Comparison of ENCODE assay signal across 19 mouse cellular contexts in genomic region chr4:95900815-95901214, GRCm38 (mm10).
DNase-seq lines count a peak whose midpoint lies in the region; ATAC-seq and TF ChIP-seq lines count a peak whose summit lies in the region.
"Had no signal": no experiment of that assay in that cellular context is flagged by ENCODE, and none has a peak within 500 bp of the region (broad histone marks: within the 10 kb centered on the region; RNA-seq: fewer than 3 reads in every experiment).

No protein-coding gene starts in this region.

- no peak for ATAC-seq in intestine, embryonic 14.5 days (replicated peaks; ENCODE audit: low FRiP score, low TSS enrichment, low read depth)
- no peak for ATAC-seq in intestine, postnatal 0 days
- ATAC-seq in embryonic facial prominence, embryonic 15.5 days (ENCODE audit: insufficient number of reproducible peaks, low FRiP score, low TSS enrichment, low read depth): no peak
- ATAC-seq in limb, embryonic 15.5 days (ENCODE audit: insufficient number of reproducible peaks, low FRiP score, low TSS enrichment, low read depth): no peak; the same call in 1 of the 2 replicates
- ATAC-seq: forebrain, embryonic 16.5 days; liver, postnatal 0 days had no signal

- no peak overlapping the region for H3K4me2 ChIP-seq in intestine, embryonic 14.5 days (ENCODE audit: low read length)
- no peak overlapping the region for H3K4me2 ChIP-seq in intestine, postnatal 0 days (replicated peaks; ENCODE audit: low read depth)
- no peak overlapping the region for H3K4me2 ChIP-seq in embryonic facial prominence, embryonic 15.5 days (replicated peaks)
- no peak overlapping the region for H3K4me2 ChIP-seq in limb, embryonic 15.5 days
- H3K4me2 ChIP-seq: midbrain, embryonic 12.5 days had no signal

- H3K27me3 ChIP-seq in intestine, embryonic 14.5 days (replicated peaks; ENCODE audit: control insufficient read depth, insufficient read depth, low read length): no peaks in the 10 kb centered on the region
- no peaks in the 10 kb centered on the region for H3K27me3 ChIP-seq in intestine, postnatal 0 days (replicated peaks; ENCODE audit: control insufficient read depth, insufficient read depth, low read length)
- H3K27me3 ChIP-seq in embryonic facial prominence, embryonic 15.5 days: no peaks in the 10 kb centered on the region
- H3K27me3 ChIP-seq in limb, embryonic 15.5 days: no peaks in the 10 kb centered on the region
- H3K27me3 ChIP-seq: midbrain, embryonic 12.5 days had no signal

- no peak overlapping the region for H3K4me3 ChIP-seq in intestine, embryonic 14.5 days (ENCODE audit: low read depth, low read length)
- H3K4me3 ChIP-seq in intestine, postnatal 0 days (ENCODE audit: low read depth, low read length): no peak overlapping the region
- no peak overlapping the region for H3K4me3 ChIP-seq in embryonic facial prominence, embryonic 15.5 days (replicated peaks)
- H3K4me3 ChIP-seq in limb, embryonic 15.5 days: no peak overlapping the region
- H3K4me3 ChIP-seq: midbrain, embryonic 12.5 days had no signal

- 30% methylated on average over 1 of the region's 1 CpGs for WGBS in intestine, embryonic 14.5 days
- WGBS in intestine, postnatal 0 days: 30% methylated on average over 1 of the region's 1 CpGs
- 15% methylated on average over 1 of the region's 1 CpGs for WGBS in embryonic facial prominence, embryonic 15.5 days
- WGBS in limb, embryonic 15.5 days: 13% methylated on average over 1 of the region's 1 CpGs

- no peaks in the 10 kb centered on the region for H3K9me3 ChIP-seq in intestine, embryonic 14.5 days (ENCODE audit: control insufficient read depth, low read length)
- H3K9me3 ChIP-seq in intestine, postnatal 0 days (ENCODE audit: control insufficient read depth): no peaks in the 10 kb centered on the region
- H3K9me3 ChIP-seq in embryonic facial prominence, embryonic 15.5 days (replicated peaks): no peaks in the 10 kb centered on the region
- no peaks in the 10 kb centered on the region for H3K9me3 ChIP-seq in limb, embryonic 15.5 days
- H3K9me3 ChIP-seq: midbrain, embryonic 12.5 days had no signal

- no peak for DNase-seq in intestine, embryonic 14.5 days (ENCODE audit: low spot score)
- DNase-seq in embryo, embryonic 11 days: peak; percentile 72
- DNase-seq in kidney, adult 11 months: no peak
- DNase-seq in urinary bladder, adult 2 months (ENCODE audit: low spot score): no peak
- DNase-seq in testis, postnatal 10 days (ENCODE audit: low spot score): no peak
- DNase-seq: adrenal gland, postnatal 10 days; cerebellum, adult 8-10 months; gastrocnemius, postnatal 14 days; kidney, adult 8-10 months; layer of hippocampus, postnatal 36 days; liver, postnatal 0 days; lung, postnatal 4 days; right cerebral cortex, postnatal 25 days had no signal

- H3K9ac ChIP-seq in intestine, embryonic 14.5 days (ENCODE audit: low read length): no peak overlapping the region
- no peak overlapping the region for H3K9ac ChIP-seq in intestine, postnatal 0 days (ENCODE audit: low read depth, low read length)
- H3K9ac ChIP-seq in embryonic facial prominence, embryonic 15.5 days: no peak overlapping the region
- H3K9ac ChIP-seq in limb, embryonic 15.5 days: no peak overlapping the region
- H3K9ac ChIP-seq: liver, postnatal 0 days; midbrain, embryonic 12.5 days had no signal

- H3K36me3 ChIP-seq in intestine, embryonic 14.5 days (ENCODE audit: control insufficient read depth, insufficient read depth, low read length): no peaks in the 10 kb centered on the region
- H3K36me3 ChIP-seq in intestine, postnatal 0 days (ENCODE audit: control insufficient read depth, insufficient read depth): no peaks in the 10 kb centered on the region
- no peaks in the 10 kb centered on the region for H3K36me3 ChIP-seq in embryonic facial prominence, embryonic 15.5 days
- no peaks in the 10 kb centered on the region for H3K36me3 ChIP-seq in limb, embryonic 15.5 days
- H3K36me3 ChIP-seq: G1E; midbrain, embryonic 12.5 days had no signal

- peaks cover 37% of the 10 kb centered on the region for H3K4me1 ChIP-seq in intestine, embryonic 14.5 days (replicated peaks; ENCODE audit: control insufficient read depth, insufficient read depth, low read length)
- no peaks in the 10 kb centered on the region for H3K4me1 ChIP-seq in intestine, postnatal 0 days (replicated peaks; ENCODE audit: control insufficient read depth, insufficient read depth, low read length)
- H3K4me1 ChIP-seq in embryonic facial prominence, embryonic 15.5 days: peaks cover 50% of the 10 kb centered on the region
- peaks cover 50% of the 10 kb centered on the region for H3K4me1 ChIP-seq in limb, embryonic 15.5 days

- no peak for TF ChIP-seq CTCF in intestine, postnatal 0 days (IDR thresholded peaks at IDR 0.05; ENCODE audit: low read depth)

- H3K27ac ChIP-seq in intestine, embryonic 14.5 days (ENCODE audit: low read depth): peak overlapping the region; percentile 33; the same call in 1 of the 2 replicates
- no peak overlapping the region for H3K27ac ChIP-seq in intestine, postnatal 0 days (ENCODE audit: low read depth, low read length)
- H3K27ac ChIP-seq in embryonic facial prominence, embryonic 15.5 days (replicated peaks): 0 out of 2 replicates have a peak overlapping the region, but pooled peaks have one; percentile 17
- H3K27ac ChIP-seq in limb, embryonic 15.5 days: peak overlapping the region; percentile 80
- H3K27ac ChIP-seq: midbrain, embryonic 12.5 days had no signal
